Mouse (Mus musculus) midbrain, embryonic 15.5 days (tissue): Measurements from ENCODE around the gene Gm10715. TPM values are rescaled to one million over a fixed set of nuclear protein-coding genes. Genes with fewer than 3 reads are reported as not detected.
"Not testable (repeated sequence)": the region's sequence is repeated elsewhere in the genome, so short reads cannot be mapped to it uniquely, and the experiment has no call there.

ENCODE experiments used
- ATAC-seq: fragments of 200-750 bp; cut with Nextera tagmentation; replicated peaks from 2 replicates; pipeline ENCODE4 v1.8.0; 2017; ENCODE audit warnings: moderate TSS enrichment
- H3K27ac ChIP-seq: fragments of 300-500 bp; sonication (generic); 2 replicates; pipeline ENCODE4 v1.5.1; 2015; ENCODE audit warnings: mild to moderate bottlenecking, inconsistent platforms
- H3K27me3 ChIP-seq: fragments of 300-500 bp; sonication (generic); replicated peaks from 2 replicates; pipeline ENCODE4 v1.6.1; 2015; ENCODE audit warnings: inconsistent platforms
- H3K36me3 ChIP-seq: fragments of 300-500 bp; sonication (generic); replicated peaks from 2 replicates; pipeline ENCODE4 v1.6.1; 2015; ENCODE audit warnings: inconsistent platforms
- H3K4me1 ChIP-seq: fragments of 300-500 bp; sonication (generic); 2 replicates; pipeline ENCODE4 v1.6.1; 2015; ENCODE audit warnings: inconsistent platforms
- H3K4me2 ChIP-seq: fragments of 300-500 bp; sonication (generic); 2 replicates; pipeline ENCODE4 v1.6.1; 2015; ENCODE audit warnings: inconsistent platforms, mild to moderate bottlenecking, moderate library complexity
- H3K4me3 ChIP-seq: fragments of 300-500 bp; sonication (generic); 2 replicates; pipeline ENCODE4 v1.5.1; 2015; ENCODE audit warnings: mild to moderate bottlenecking, inconsistent platforms
- H3K9ac ChIP-seq: fragments of 300-500 bp; sonication (generic); 2 replicates; pipeline ENCODE4 v1.6.1; 2015; ENCODE audit warnings: mild to moderate bottlenecking, inconsistent platforms
- H3K9me3 ChIP-seq: fragments of 300-500 bp; sonication (generic); 2 replicates; pipeline ENCODE4 v1.6.1; 2016; ENCODE audit warnings: inconsistent platforms
- whole genome bisulfite sequencing: fragments of 180-500 bp; shearing (Covaris S2); methylation state at CpG from one replicate; pipeline ENCODE4 v1.1.7; 2015; ENCODE audit warnings: mixed read lengths; 5-methylcytosine and 5-hydroxymethylcytosine counted together
- microRNA-seq: library from miRNA; unstranded; fragments of <30 nt; microRNA quantifications from one replicate; pipeline ENCODE4, GENCODE M21; 2016
- polyA plus RNA-seq: library from polyadenylated mRNA; unstranded; fragments of >200 nt; fragmentation: Nextera tagmentation; extraction: Ambion mirVana; gene quantifications from 2 replicates; pipeline ENCODE4 v1.2.1, GENCODE M21; 2015

The Gm10715 gene
- polyA plus RNA-seq, 1 experiment from 2014 or later = not detected

DNA sequence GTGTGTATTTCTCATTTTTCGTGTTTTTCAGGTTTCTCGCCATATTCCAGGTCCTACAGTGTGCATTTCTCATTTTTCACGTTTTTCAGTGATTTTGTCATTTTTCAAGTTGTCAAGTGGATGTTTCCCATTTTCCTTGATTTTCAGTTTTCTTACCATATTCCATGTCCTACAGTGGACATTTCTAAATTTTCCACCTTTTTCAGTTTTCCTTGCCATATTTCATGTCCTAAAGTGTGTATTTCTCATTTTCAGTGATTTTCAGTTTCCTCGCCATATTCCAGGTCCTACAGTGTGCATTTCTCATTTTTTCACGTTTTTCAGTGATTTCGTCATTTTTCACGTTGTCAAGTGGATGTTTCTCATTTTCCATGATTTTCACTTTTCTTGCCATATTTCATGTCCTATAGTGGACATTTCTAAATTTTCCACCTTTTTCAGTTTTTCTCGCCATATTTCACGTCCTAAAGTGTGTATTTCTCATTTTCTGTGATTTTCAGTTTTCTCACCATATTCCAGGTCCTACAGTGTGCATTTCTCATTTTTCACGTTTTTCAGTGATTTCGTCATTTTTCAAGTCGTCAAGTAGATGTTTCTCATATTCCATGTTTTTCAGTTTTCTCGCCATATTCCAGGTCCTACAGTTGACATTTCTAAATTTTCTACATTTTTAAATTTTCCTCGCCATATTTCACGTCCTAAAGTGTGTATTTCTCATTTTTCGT lies 7.2 kb upstream of the Gm10715 start:
- not testable (repeated sequence) for H3K27ac ChIP-seq, H3K4me3 ChIP-seq, H3K9me3 ChIP-seq, H3K27me3 ChIP-seq, H3K36me3 ChIP-seq, ATAC-seq, H3K9ac ChIP-seq, H3K4me1 ChIP-seq, H3K4me2 ChIP-seq
- WGBS = 69% methylated on average over 14 of the region's 16 CpGs

DNA sequence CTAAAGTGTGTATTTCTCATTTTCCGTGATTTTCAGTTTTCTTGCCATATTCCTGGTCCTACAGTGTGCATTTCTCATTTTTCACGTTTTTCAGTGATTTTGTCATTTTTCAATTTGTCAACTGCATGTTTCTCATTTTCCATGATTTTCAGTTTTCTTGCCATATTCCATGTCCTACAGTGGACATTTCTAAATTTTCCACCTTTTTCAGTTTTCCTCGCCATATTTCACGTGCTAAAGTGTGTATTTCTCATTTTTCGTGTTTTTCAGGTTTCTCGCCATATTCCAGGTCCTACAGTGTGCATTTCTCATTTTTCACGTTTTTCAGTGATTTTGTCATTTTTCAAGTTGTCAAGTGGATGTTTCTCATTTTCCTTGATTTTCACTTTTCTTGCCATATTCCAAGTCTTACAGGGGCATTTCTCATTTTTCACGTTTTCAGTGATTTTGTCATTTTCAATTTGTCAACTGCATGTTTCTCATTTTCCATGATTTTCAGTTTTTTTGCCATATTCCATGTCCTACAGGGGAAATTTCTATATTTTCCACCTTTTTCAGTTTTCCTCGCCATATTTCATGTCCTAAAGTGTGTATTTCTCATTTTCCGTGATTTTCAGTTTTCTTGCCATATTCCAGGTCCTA lies 5.9 kb upstream of the Gm10715 start:
- H3K27ac ChIP-seq, H3K27me3 ChIP-seq, H3K4me1 ChIP-seq, H3K4me3 ChIP-seq, ATAC-seq, H3K4me2 ChIP-seq, H3K9me3 ChIP-seq, H3K9ac ChIP-seq, H3K36me3 ChIP-seq: not testable (repeated sequence)
- WGBS = 64% methylated on average over 3 of the region's 10 CpGs

DNA sequence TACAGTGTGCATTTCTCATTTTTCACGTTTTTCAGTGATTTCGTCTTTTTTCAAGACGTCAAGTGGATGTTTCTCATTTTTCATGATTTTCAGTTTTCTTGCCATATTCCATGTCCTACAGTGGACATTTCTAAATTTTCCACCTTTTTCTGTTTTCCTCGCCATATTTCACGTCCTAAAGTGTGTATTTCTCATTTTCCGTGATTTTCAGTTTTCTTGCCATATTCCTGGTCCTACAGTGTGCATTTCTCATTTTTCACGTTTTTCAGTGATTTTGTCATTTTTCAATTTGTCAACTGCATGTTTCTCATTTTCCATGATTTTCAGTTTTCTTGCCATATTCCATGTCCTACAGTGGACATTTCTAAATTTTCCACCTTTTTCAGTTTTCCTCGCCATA lies 2.4 kb upstream of the Gm10715 start, which contains the start of gene Gm17535:
Gm17535 (plus strand) TSS at position 301 of the 400 bp plus-strand sequence.
- not testable (repeated sequence) for H3K9me3 ChIP-seq, ATAC-seq, H3K27ac ChIP-seq, H3K27me3 ChIP-seq, H3K9ac ChIP-seq, H3K4me2 ChIP-seq, H3K4me1 ChIP-seq, H3K36me3 ChIP-seq, H3K4me3 ChIP-seq
- WGBS = 78% methylated on average over 2 of the region's 8 CpGs

DNA sequence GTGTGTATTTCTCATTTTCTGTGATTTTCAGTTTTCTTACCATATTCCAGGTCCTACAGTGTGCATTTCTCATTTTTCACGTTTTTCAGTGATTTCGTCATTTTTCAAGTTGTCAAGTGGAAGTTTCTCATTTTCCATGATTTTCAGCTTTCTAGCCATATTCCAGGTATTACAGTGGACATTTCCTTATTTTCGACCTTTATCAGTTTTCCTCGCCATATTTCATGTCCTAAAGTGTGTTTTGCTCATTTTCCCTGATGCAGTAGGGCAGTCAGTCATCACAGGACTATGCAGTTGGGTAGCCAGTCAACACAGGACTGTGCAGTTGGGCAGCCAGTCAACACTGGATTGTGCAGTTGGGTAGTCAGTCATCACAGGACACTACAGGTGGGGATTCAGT lies 1.5 kb downstream of the Gm10715 start:
- WGBS = 64% methylated on average over 4 of the region's 4 CpGs

More for the DNA sequence above, 1.5 kb downstream of the Gm10715 start:
- not testable (repeated sequence) for H3K4me1 ChIP-seq, H3K27me3 ChIP-seq, H3K27ac ChIP-seq, H3K4me3 ChIP-seq, H3K4me2 ChIP-seq, H3K9me3 ChIP-seq, H3K9ac ChIP-seq, ATAC-seq, H3K36me3 ChIP-seq

Small RNAs within 50 kb of the gene (microRNA-seq; reads per million reads assigned to microRNA genes)
- not detected for gene Mir101c

Other genes starting within 250 kb of the Gm10715 start
- gene Gm10722, start 36.0 kb upstream of the Gm10715 start, polyA plus RNA-seq = not detected in 2 replicates
- gene Gm11168, start 33.5 kb upstream of the Gm10715 start, polyA plus RNA-seq = not detected in 2 replicates
- not detected in 2 replicates for gene Gm10721, start 23.7 kb upstream of the Gm10715 start, polyA plus RNA-seq
- gene Gm10720, start 21.2 kb upstream of the Gm10715 start, polyA plus RNA-seq = not detected in 2 replicates
- gene Gm10719, start 19.5 kb upstream of the Gm10715 start, polyA plus RNA-seq = 0.28 and 0.34 TPM in 2 replicates
- gene Gm10718, start 13.3 kb upstream of the Gm10715 start, polyA plus RNA-seq = 0.27 and 0.49 TPM in 2 replicates
- 0.92 and 1.0 TPM in 2 replicates for gene Gm10717, start 11.5 kb upstream of the Gm10715 start, polyA plus RNA-seq
- gene Gm17535, start 2.3 kb upstream of the Gm10715 start, polyA plus RNA-seq = not detected in 2 replicates